Mouse (Mus musculus): Measurements from ENCODE around the gene Nkain4. TPM values are rescaled to one million over a fixed set of nuclear protein-coding genes. Genes with fewer than 3 reads are reported as not detected.
A peak's percentile ranks its signal among the peaks of the same experiment; 100 is the strongest.

The Nkain4 gene
- polyA plus RNA-seq, 1 experiment from 2014 or later, result 106 TPM

DNA sequence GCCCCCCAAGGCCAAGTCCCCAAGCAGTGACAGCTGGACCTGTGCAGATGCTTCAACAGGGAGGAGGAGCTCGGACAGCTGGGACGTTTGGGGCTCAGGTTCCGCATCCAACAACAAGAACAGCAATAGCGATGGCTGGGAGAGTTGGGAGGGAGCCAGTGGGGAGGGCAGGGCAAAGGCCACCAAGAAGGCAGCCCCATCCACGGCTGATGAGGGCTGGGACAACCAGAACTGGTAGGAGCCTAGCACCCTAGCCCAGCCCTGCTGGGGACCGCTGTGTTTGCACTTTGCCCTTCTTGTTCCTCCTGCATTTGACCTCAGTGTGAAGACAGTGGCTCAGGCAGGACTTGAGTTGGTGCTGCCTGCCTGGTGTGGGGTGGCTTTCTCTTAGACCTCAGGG is 26.6 kb upstream of the Nkain4 start:
- WGBS, result 88% methylated on average over 6 of the region's 6 CpGs
- peaks cover 66% of the 10 kb centered on the region for H3K36me3 ChIP-seq
- no peak overlapping the region for H3K4me3 ChIP-seq
- H3K9ac ChIP-seq, result no peak overlapping the region
- no peaks in the 10 kb centered on the region for H3K4me1 ChIP-seq (replicated peaks)
- H3K27ac ChIP-seq (replicated peaks), result no peak overlapping the region
- H3K4me2 ChIP-seq, result no peak overlapping the region
- no peak for ATAC-seq (ENCODE audit: low FRiP score, low read depth)
- H3K9me3 ChIP-seq, result no peaks in the 10 kb centered on the region
- no peaks in the 10 kb centered on the region for H3K27me3 ChIP-seq

DNA sequence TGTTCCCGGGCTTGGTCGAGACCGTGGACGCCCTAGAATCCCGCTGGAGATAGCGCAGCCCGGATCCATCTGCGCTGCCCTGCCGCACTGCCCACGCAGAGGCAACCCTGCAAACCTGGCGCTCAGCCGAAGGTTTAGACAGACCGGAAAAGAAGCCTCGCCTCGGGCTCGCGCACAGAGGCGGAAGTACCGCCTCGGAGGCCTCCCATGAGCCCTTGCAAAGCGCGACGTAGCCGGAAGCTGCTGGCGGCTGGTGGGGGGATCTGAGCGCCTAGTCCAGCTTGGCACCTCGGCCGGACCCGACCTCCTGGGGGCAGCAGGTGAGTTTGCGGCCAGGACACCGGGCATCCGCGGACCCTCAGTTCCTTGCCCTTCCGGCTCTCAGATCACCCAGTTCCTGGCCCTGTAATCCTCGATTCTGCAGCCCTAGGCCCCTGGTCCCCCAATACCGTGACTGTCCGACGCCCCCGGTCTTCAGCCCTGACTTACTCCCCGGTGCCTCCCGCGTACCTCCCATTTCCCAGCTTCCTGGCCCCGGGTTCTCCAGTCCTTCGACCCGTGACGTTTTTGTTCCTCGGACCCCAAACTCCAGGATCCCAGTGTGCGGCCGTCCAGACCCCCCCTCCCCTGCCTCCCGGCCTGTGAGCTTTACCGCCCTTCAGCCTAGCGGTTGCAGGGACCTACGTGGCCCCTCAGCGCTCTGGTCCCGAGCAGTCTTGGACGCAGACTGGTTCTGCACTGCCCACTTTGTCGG is 12.7 kb upstream of the Nkain4 start, which contains the start of gene Arfgap1:
TSS of gene Arfgap1 (plus strand) at position 216 of the 754 bp plus-strand sequence.
- WGBS, result under 1% methylated on average over 57 of the region's 57 CpGs
- peak; percentile 93 for ATAC-seq (ENCODE audit: low FRiP score, low read depth)
- Histone ChIP-seq H3K27ac (replicated peaks) (peak within 1 kb of the TSS; percentile 90), H3K36me3 (peaks cover 19% of the 10 kb centered on the region), H3K9ac (peak within 1 kb of the TSS; percentile 95), H3K4me3 (peak within 1 kb of the TSS; percentile 91), H3K9me3 (no peaks in the 10 kb centered on the region), H3K4me1 (replicated peaks) (peaks cover 26% of the 10 kb centered on the region), H3K27me3 (no peaks in the 10 kb centered on the region), H3K4me2 (peak within 1 kb of the TSS; percentile 74)

DNA sequence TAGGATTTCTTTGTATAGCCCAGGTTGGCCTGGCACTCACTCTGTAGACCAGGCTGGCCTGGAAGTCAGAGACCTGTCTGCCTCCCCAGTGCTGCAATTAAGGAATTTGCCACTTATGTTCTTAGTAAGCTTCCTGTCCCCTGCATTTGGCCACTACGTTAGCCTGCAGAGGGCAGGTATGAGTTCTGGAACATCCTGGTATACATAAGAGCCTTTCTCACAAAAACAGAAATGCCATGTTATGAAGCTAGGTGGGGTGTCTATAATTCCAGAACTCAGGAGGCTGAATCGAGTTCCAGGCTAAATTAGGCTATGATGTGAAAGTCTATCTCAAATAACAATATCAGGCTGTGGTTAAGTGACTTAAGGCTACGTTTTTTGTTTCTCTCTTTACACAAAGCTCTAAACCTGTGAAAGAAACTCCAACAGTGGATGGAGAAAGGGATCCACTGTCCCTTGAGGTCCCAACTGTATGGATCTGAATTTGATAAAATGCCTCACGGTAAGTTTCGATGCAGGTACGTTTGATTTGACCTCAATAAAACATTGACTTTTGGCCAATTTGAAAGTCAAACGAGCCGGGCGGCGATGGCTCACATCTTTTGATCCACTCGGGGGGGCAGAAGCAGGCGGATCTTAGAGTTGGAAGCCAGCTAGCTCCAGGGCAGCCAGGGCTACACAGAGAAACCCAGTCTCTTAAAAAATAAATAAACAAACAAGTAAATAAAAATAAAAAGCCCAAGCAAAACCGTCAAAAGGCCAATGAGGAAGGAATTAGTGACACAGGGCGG is 11.8 kb upstream of the Nkain4 start:
- Histone ChIP-seq H3K36me3 (peaks cover 10% of the 10 kb centered on the region; the same call in 1 of the 2 replicates), H3K27me3 (no peaks in the 10 kb centered on the region), H3K4me2 (peak overlapping the region; percentile 74), H3K4me3 (peak overlapping the region; percentile 91), H3K9ac (peak overlapping the region; percentile 95), H3K4me1 (replicated peaks) (peaks cover 26% of the 10 kb centered on the region), H3K9me3 (no peaks in the 10 kb centered on the region), H3K27ac (replicated peaks) (peak overlapping the region; percentile 90)
- WGBS, result 11% methylated on average over 14 of the region's 14 CpGs
- peak; percentile 35; the same call in 1 of the 2 replicates for ATAC-seq (ENCODE audit: low FRiP score, low read depth)

GRCm38 (mm10) chr2:180963956-180964355 is 9.5 kb upstream of the Nkain4 start:
- H3K4me2 ChIP-seq, result no peak overlapping the region
- ATAC-seq (ENCODE audit: low FRiP score, low read depth), result no peak
- H3K36me3 ChIP-seq, result no peaks in the 10 kb centered on the region
- no peak overlapping the region for H3K27ac ChIP-seq (replicated peaks)
- no peaks in the 10 kb centered on the region for H3K27me3 ChIP-seq
- H3K4me3 ChIP-seq, result no peak overlapping the region
- peaks cover 23% of the 10 kb centered on the region for H3K4me1 ChIP-seq (replicated peaks)
- H3K9me3 ChIP-seq, result no peaks in the 10 kb centered on the region
- WGBS, result 5% methylated on average over 5 of the region's 5 CpGs
- no peak overlapping the region for H3K9ac ChIP-seq

DNA sequence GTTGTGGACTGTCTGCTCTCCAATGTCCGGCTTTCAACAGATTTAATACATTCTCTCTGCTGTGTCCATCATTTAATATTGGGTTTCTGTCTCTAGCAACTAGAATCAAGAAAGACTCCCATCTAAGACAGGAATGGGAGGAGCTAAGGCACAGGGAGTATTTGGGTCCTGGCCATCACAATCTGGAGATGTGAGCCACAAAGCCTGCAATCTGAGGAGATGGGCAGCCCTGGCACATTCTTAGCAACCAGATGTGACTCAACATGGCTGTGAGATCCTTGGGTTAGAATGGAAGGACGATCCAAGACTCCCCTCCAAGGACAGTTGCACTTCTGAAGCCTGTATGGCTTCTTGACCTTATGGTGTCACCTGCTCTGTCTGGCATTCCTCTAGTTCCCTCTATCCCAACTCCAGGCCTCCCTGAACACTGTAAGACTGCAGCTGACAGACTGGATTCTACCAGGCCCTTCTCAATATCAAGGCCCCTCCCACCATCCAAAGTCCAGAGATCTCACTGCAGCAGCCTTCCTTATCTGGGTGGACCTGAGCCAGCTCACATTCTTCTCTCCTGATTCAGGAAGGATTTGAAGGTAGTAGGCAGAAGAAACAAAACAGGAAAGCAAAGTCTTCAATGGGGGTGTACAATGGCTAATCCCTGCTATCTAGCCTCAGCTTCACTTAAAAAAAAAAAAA is 8.3 kb upstream of the Nkain4 start:
- Histone ChIP-seq H3K4me2 (no peak overlapping the region), H3K27ac (replicated peaks) (no peak overlapping the region)
- ATAC-seq (ENCODE audit: low FRiP score, low read depth), result no peak

GRCm38 (mm10) chr2:180960187-180960586 is 5.7 kb upstream of the Nkain4 start:
- ATAC-seq (ENCODE audit: low FRiP score, low read depth), result no peak
- no peak overlapping the region for H3K9ac ChIP-seq
- H3K9me3 ChIP-seq, result no peaks in the 10 kb centered on the region
- no peak overlapping the region for H3K4me3 ChIP-seq
- 0 out of 2 replicates have a peak, but pooled peaks cover under 1% of the 10 kb centered on the region for H3K4me1 ChIP-seq (replicated peaks)
- whole genome bisulfite sequencing, result 80% methylated on average over 3 of the region's 3 CpGs
- H3K4me2 ChIP-seq, result no peak overlapping the region
- H3K27me3 ChIP-seq, result no peaks in the 10 kb centered on the region
- H3K36me3 ChIP-seq, result no peaks in the 10 kb centered on the region
- no peak overlapping the region for H3K27ac ChIP-seq (replicated peaks)

More for the DNA sequence above, 8.3 kb upstream of the Nkain4 start:
- Histone ChIP-seq H3K4me3 (no peak overlapping the region), H3K36me3 (no peaks in the 10 kb centered on the region), H3K9ac (no peak overlapping the region), H3K9me3 (no peaks in the 10 kb centered on the region), H3K27me3 (no peaks in the 10 kb centered on the region), H3K4me1 (replicated peaks) (peaks cover 11% of the 10 kb centered on the region)
- WGBS, result 78% methylated on average over 2 of the region's 2 CpGs

GRCm38 (mm10) chr2:180959605-180960004 is 5.1 kb upstream of the Nkain4 start:
- 76% methylated on average over 7 of the region's 7 CpGs for WGBS
- no peak for ATAC-seq (ENCODE audit: low FRiP score, low read depth)
- H3K4me2 ChIP-seq, result no peak overlapping the region

DNA sequence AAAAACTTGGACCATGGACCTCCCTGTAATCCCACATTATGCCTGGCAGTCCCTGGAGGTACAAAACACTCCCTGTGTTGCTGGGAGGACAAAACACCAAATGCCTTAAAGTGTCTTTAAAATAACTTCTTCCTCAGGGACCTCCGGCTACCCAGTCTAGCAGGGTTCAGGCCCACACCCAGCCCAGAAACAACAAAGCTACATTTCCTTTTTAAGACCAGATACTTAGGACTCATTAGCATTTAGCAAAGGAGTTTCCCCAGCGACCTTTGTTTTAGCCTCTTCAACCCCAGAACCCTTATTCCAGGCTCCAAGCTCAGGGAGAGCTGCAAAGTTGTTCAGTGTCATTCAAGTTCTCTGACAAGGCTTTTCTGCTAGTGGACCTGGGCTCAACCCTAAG is 861 bp downstream of the Nkain4 start:
- no peak for ATAC-seq (ENCODE audit: low FRiP score, low read depth)
- Histone ChIP-seq H3K27ac (replicated peaks) (peak overlapping the region; percentile 83), H3K27me3 (no peaks in the 10 kb centered on the region), H3K9ac (peak overlapping the region; percentile 61), H3K9me3 (no peaks in the 10 kb centered on the region), H3K4me3 (peak overlapping the region; percentile 57), H3K4me1 (replicated peaks) (peaks cover 35% of the 10 kb centered on the region), H3K4me2 (peak overlapping the region; percentile 70), H3K36me3 (no peaks in the 10 kb centered on the region)
- 3% methylated on average over 2 of the region's 2 CpGs for WGBS

More at GRCm38 (mm10) chr2:180959605-180960004, 5.1 kb upstream of the Nkain4 start:
- H3K9ac ChIP-seq, result no peak overlapping the region
- no peak overlapping the region for H3K27ac ChIP-seq (replicated peaks)
- H3K4me1 ChIP-seq (replicated peaks), result 0 out of 2 replicates have a peak, but pooled peaks cover 6% of the 10 kb centered on the region
- H3K4me3 ChIP-seq, result no peak overlapping the region
- H3K36me3 ChIP-seq, result no peaks in the 10 kb centered on the region
- no peaks in the 10 kb centered on the region for H3K27me3 ChIP-seq
- no peaks in the 10 kb centered on the region for H3K9me3 ChIP-seq

- 0 out of 2 replicates have a peak overlapping the region, but pooled peaks have one; percentile 61 for H3K9ac ChIP-seq
- H3K4me2 ChIP-seq, result peak overlapping the region; percentile 70
- 4% methylated on average over 9 of the region's 9 CpGs for WGBS
- ATAC-seq (ENCODE audit: low FRiP score, low read depth), result peak; percentile 74
- no peaks in the 10 kb centered on the region for H3K36me3 ChIP-seq
- H3K4me3 ChIP-seq, result peak overlapping the region; percentile 57
- no peaks in the 10 kb centered on the region for H3K9me3 ChIP-seq
- peaks cover 35% of the 10 kb centered on the region for H3K4me1 ChIP-seq (replicated peaks)
- H3K27ac ChIP-seq (replicated peaks), result peak overlapping the region; percentile 83
- H3K27me3 ChIP-seq, result no peaks in the 10 kb centered on the region
Observed at GRCm38 (mm10) chr2:180952731-180953171, 1.7 kb downstream of the Nkain4 start.

DNA sequence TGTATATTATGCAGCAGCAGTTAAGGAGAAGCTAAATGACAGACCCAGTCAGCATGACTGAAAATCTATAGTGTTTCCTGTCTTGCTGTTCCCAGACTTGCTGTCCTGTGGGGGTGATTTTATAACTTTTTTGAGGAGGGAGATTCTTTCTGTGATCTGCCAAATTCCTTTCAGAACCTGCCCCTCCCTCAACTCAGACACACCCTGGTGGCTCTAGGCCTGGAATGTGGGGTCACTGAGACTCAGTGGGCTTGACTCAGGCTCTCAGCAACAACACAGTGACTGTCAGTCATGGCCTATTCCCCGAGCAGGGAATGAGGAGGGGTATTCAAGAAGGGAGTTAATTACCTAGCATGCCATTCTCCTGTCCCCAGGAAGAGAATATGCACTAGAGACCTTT is 4.6 kb downstream of the Nkain4 start:
- no peak for ATAC-seq (ENCODE audit: low FRiP score, low read depth)
- WGBS, result 13% methylated on average over 1 of the region's 1 CpGs
- Histone ChIP-seq H3K27me3 (no peaks in the 10 kb centered on the region), H3K36me3 (no peaks in the 10 kb centered on the region), H3K4me1 (replicated peaks) (peaks cover 32% of the 10 kb centered on the region), H3K27ac (replicated peaks) (no peak overlapping the region), H3K9me3 (no peaks in the 10 kb centered on the region), H3K9ac (no peak overlapping the region), H3K4me2 (no peak overlapping the region), H3K4me3 (no peak overlapping the region)

- H3K27me3 ChIP-seq, result no peaks in the 10 kb centered on the region
- no peak overlapping the region for H3K4me3 ChIP-seq
- H3K4me2 ChIP-seq, result no peak overlapping the region
- no peaks in the 10 kb centered on the region for H3K9me3 ChIP-seq
- H3K36me3 ChIP-seq, result peaks cover 3% of the 10 kb centered on the region; the same call in 1 of the 2 replicates
- ATAC-seq (ENCODE audit: low FRiP score, low read depth), result no peak
- H3K9ac ChIP-seq, result no peak overlapping the region
- peak overlapping the region; percentile 31; the same call in 1 of the 2 replicates for H3K27ac ChIP-seq (replicated peaks)
- no peaks in the 10 kb centered on the region for H3K4me1 ChIP-seq (replicated peaks)
Observed at GRCm38 (mm10) chr2:180941869-180942268, 12.6 kb downstream of the Nkain4 start.

Measured in hindbrain, embryonic 15.5 days (tissue).